Mouse (Mus musculus) E14TG2a.4 (cell line): Measurements from ENCODE around the gene Ankrd10.
"Not testable (repeated sequence)": the region's sequence is repeated elsewhere in the genome, so short reads cannot be mapped to it uniquely, and the experiment has no call there.

ENCODE experiments used
- H3K27me3 ChIP-seq: 2 replicates; pipeline ENCODE4 v1.6.1; 2014; ENCODE audit warnings: low read length, control low read depth; ENCODE audit not compliant: insufficient read depth
- H3K36me3 ChIP-seq: 2 replicates; pipeline ENCODE4 v1.6.1; 2014; ENCODE audit warnings: low read length, control low read depth; ENCODE audit not compliant: insufficient read depth
- H3K4me1 ChIP-seq: replicated peaks from 2 replicates; pipeline ENCODE4 v1.6.1; 2014; ENCODE audit warnings: low read depth, low read length, control low read depth
- H3K4me3 ChIP-seq: replicated peaks from 2 replicates; pipeline ENCODE4 v1.5.1; 2014; ENCODE audit warnings: mild to moderate bottlenecking, low read length
- H3K9me3 ChIP-seq: 2 replicates; pipeline ENCODE4 v1.6.1; 2014; ENCODE audit warnings: low read length, control low read depth
- CTCF ChIP-seq: conservative IDR thresholded peaks from 2 replicates; pipeline ENCODE4 v1.5.1; 2014; ENCODE audit warnings: low read length
- NANOG ChIP-seq: IDR thresholded peaks from 2 replicates; pipeline ENCODE4 v1.6.1; 2014; ENCODE audit warnings: borderline replicate concordance, low read length, mixed read lengths
- POU5F1 ChIP-seq: IDR thresholded peaks from 2 replicates; pipeline ENCODE4 v1.6.1; 2014; ENCODE audit warnings: low read length, borderline replicate concordance

The Ankrd10 gene

GRCm38 (mm10) chr8:11570742-11571141 lies 64.8 kb downstream of the Ankrd10 start:
- no peaks in the 10 kb centered on the region for H3K9me3 ChIP-seq
- no peak overlapping the region for H3K4me3 ChIP-seq
- peaks cover 17% of the 10 kb centered on the region for H3K36me3 ChIP-seq
- H3K4me1 ChIP-seq = peaks cover 28% of the 10 kb centered on the region
- no peaks in the 10 kb centered on the region for H3K27me3 ChIP-seq
- TF ChIP-seq POU5F1 (no peak), CTCF (no peak), NANOG (no peak)

- H3K4me1 ChIP-seq = peaks cover 34% of the 10 kb centered on the region
- H3K4me3 ChIP-seq = no peak overlapping the region
- TF ChIP-seq CTCF (no peak), NANOG (no peak), POU5F1 (no peak)
- peaks cover 23% of the 10 kb centered on the region for H3K36me3 ChIP-seq
- no peaks in the 10 kb centered on the region for H3K27me3 ChIP-seq
- no peaks in the 10 kb centered on the region for H3K9me3 ChIP-seq
Observed at GRCm38 (mm10) chr8:11569260-11570097, 66.1 kb downstream of the Ankrd10 start.

GRCm38 (mm10) chr8:11568193-11568592 lies 67.4 kb downstream of the Ankrd10 start:
- Histone ChIP-seq H3K4me1 (peaks cover 43% of the 10 kb centered on the region), H3K36me3 (peaks cover 35% of the 10 kb centered on the region)
- H3K27me3 ChIP-seq, H3K9me3 ChIP-seq, H3K4me3 ChIP-seq: not testable (repeated sequence)

- no peaks in the 10 kb centered on the region for H3K27me3 ChIP-seq
Observed at GRCm38 (mm10) chr8:11564721-11565120, 70.8 kb downstream of the Ankrd10 start.

GRCm38 (mm10) chr8:11564236-11564635 lies 71.3 kb downstream of the Ankrd10 start:
- Histone ChIP-seq H3K9me3 (no peaks in the 10 kb centered on the region), H3K27me3 (no peaks in the 10 kb centered on the region), H3K4me1 (peaks cover 62% of the 10 kb centered on the region), H3K4me3 (no peak overlapping the region), H3K36me3 (peaks cover 61% of the 10 kb centered on the region)
- no peak for TF ChIP-seq CTCF
- TF ChIP-seq NANOG = no peak
- no peak for TF ChIP-seq POU5F1

More at GRCm38 (mm10) chr8:11564721-11565120, 70.8 kb downstream of the Ankrd10 start:
- H3K4me3 ChIP-seq = no peak overlapping the region
- peaks cover 60% of the 10 kb centered on the region for H3K36me3 ChIP-seq
- TF ChIP-seq CTCF (no peak), NANOG (no peak)
- H3K9me3 ChIP-seq = no peaks in the 10 kb centered on the region
- H3K4me1 ChIP-seq = peaks cover 61% of the 10 kb centered on the region
